Mouse (Mus musculus) thymus, postnatal 25 days (tissue): ENCODE results near the gene Pspn.

Experiments
- DNase-seq: peaks from one replicate; pipeline ENCODE4 v3.0.0; 2022

The Pspn gene

DNA sequence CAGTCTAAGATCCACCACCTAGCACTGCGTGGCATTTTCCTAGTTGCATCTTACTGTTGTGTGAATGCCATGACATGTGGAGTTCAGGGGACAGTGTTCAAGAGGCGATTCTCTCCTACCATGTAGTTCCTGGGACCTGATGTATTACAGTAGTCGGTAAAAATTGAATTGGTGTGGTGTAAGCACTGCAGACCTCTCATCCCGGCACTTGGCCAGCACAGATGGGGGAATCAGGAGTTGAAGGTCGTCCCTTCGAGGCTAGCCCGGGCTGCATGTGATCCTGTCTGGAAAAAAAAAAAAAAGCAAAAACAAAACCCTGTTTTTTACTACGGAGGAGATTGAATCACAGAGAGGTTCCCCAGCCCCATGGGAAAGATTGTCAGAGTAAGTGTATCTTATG, 4.8 kb downstream of the Pspn start:
- DNase-seq: no peak

DNA sequence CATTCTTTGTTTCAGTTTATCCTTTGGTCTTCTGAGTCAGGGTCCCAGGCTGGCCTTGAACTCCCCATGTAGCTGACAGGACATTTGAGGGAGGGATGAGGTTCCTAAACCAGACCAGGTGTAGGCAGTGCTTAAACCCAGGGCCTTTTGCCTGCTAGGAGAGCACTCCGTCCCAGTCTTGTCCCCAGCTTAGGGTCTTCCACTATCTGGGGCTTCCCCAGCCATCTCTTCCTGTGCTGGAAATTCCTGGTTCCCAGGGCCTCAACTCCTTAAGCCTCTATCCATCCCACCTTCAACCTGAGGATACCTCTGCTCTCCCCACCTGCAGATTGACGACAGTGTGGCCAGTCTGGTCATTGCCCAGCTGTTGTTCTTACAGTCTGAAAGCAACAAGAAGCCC, 8.9 kb downstream of the Pspn start:
- DNase-seq: no peak

DNA sequence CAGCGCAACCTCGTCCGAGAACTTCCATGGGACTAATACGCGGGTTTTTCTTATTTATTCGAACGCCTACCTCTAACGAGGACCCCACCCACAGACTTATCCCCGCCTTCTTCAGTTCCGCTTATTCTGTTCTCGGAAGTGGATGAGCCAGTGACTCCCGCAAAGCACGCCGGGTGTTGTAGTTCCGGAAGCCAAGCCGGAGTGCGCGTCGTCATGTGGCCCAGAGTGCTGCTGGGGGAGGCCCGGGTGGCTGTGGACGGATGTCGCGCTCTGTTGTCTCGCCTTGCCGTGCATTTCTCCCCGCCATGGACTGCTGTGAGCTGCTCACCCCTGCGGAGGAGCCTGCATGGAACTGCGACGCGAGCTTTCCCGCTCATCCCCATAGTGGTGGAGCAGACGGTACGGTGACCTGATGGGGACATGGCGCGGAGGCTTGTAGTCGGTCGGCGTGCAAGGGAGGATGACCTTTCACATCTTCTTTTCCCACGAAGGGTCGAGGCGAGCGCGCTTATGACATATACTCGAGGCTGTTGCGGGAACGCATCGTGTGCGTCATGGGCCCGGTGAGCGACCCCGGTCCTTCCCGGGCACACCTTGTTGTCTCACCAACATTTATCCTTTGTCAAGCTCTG, 9.6 kb downstream of the Pspn start, which contains the start of gene Clpp:
TSS of gene Clpp (plus strand) at position 191 of the 632 bp plus-strand sequence.
- DNase-seq: peak; percentile 96

DNA sequence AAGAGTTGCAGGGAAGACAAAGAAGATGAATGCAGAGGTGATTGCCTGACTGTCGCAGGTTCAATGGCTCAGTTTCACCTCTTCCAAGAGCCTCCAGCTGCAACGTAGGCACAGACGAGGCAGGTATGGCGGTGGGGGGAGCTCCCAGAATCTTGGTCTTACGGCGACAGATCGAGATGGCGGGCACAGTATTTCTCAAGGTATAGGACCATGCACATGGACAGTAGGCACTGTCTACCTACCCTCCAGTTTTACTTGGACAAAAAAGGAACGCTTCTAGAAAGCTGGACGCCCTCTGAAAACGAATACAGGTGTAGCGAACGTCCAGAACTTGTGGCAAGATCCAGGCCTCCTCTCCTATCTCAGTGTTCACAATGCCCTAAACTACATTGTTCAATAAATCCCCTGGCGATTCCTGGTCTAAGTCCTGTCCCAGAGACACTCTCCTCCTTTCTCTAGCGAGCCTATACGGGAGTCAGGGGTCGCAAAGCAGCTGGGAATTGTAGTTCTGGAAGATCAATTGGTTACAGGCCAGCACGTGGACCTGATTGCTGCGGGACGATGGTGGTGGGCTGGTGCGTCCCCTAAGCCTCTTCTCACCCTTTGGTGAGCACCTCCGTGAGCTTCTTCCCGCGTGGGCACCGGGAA, 10.2 kb downstream of the Pspn start:
- DNase-seq: no peak

DNA sequence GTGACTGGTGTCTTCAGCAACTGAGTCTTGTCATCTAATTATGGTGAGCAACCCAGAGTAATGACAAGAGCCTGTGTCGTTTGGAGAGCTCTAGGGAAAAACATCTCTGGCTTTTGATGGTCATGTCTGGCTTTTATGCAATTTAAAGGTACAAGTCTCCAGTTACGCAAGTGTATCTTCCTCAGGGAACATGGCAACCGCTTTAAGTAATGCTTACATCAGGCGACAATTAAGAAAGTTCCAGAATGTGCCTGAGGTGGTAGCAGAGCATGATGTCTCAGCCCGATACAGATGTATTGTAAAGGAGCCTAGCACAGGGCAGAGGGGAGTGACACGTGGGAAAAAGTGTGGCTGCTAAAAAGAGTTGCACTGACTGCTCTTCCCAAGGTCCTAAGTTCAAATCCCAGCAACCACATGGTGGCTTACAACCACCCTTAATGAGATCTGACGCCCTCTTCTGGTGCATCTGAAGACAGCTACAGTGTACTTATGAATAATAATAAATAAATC, 10.8 kb downstream of the Pspn start:
- no peak for DNase-seq

DNA sequence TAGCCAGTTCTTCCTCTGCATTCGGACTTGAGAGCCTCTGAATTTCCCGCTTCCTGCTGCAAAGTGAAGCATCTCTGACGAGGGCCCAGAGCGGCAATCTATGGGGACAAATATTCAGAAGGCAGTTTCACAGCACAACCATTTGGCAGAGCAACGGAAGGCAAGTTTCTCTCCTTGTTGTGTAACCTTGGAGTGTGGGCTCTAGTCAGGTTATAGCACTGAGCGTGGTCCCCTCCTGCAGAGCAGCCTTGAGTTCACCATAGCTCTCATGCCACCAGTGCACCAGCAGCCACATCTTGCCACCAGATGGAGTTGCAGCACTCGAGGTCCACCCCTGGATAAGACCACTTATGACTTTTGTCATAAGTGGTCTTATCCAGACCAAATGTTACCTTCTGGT, 11.4 kb downstream of the Pspn start:
- DNase-seq: no peak

DNA sequence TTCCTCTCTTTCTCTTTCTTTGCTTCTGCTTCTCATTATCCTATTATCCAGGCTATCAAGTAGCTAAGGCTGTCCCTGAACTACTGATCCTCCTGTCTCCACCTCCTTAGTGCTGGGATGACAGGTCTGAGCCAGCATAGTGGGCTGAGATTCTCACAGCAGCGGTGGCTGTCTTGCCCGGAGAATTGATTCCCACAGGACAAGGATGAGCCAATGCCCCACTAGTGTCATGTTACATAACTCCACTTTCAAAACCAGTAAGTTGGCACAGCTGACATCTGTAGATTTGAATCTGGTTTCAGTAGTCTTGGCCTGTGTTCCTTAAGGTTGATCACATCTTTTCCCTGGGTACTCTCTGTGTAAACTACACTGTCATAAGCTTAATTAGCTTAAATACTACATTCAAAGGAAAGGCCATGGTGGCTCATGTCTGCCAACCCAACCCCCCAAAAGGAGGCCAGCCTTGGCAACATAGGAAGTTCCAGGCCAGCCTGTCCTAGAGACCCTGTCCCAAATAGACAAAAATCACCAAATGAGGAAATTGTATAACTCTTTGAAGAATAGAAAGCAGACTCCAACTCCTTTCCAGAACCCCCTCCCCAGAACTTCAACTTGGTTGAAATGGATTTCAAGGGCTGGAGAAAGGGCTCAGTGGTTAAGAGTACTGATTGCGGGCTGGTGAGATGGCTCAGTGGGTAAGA, 13.6 kb downstream of the Pspn start:
- DNase-seq: no peak

DNA sequence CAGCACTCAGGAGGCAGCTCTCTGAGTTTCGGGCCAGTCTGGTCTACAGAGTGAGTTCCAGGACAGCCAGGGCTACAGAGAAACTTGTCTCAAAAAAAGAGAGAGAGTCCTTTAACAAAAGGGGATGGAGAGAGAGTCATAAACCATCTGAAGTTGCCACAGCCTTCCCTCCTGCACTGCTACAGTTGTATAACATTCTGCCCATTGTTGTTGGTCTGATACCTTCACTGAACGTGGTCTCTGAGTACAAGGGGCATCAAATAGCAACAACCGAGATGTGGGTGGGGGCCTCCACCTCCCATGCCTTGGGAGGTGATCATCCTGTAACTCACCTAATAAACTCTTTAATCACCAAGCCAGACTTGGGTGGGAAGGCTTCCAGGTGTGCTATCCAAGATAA, 14.2 kb downstream of the Pspn start:
- DNase-seq: no peak

DNA sequence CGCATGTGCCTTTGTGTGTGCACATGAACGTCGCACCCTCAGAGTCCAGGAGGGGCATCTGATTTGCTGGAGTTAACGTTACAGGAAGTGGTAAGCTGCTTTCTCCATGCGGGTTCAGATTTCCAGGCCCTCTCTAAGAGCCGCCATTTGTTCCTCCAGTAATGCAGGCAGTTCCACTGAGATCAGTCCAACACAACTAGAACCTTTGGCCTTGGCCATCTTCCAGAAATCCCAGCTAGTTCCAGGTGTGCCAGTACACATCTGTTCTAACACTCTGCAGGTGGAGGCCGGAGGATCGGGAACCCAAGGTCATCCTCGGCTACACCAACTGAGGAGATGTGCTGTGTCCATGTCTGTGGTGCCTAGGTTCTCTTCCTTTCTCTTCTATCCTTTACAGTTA, 14.9 kb downstream of the Pspn start:
- DNase-seq: no peak

DNA sequence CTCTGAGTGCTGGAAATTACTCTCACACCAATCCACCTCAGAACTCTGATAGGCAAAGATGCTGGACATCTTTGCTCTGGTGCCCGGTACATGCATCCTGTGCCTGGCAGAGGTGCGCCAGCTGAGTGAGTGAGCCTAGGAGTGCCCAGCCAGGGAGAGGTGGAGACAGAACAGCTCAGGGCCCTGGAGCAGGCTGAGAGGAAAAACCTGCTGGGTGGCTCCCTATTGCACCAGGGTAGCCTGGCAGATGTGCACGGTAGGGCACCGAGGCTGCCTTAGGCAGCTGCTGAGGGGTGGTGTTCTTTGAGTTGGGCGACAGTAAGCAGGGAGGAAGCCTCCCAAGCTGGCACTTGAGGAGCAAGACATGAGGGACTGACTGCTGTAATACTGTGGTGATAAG, 17.8 kb downstream of the Pspn start, which contains the start of gene Acer1:
TSS of gene Acer1 (minus strand) at position 114 of the 400 bp plus-strand sequence.
- DNase-seq: no peak

DNA sequence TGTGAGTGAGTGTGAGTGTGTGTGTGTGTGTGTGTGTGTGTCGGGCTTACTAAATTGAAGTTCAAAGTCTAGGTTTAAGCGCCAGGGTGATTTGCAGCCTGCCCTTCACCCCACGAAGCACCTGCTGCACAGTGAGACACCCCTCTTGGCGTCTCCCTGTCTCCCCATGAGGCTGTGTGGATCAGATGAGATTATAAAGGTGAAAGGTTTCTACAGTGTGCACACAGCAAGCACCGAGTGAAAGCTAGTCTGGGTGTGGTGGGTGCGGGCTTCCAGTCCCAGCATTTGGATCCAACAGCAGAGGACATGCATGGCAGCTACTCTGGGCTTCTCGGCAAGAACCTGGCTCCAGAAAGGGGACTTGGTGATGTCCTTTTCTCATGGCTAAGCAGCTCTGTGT, 18.8 kb downstream of the Pspn start:
- DNase-seq: no peak

DNA sequence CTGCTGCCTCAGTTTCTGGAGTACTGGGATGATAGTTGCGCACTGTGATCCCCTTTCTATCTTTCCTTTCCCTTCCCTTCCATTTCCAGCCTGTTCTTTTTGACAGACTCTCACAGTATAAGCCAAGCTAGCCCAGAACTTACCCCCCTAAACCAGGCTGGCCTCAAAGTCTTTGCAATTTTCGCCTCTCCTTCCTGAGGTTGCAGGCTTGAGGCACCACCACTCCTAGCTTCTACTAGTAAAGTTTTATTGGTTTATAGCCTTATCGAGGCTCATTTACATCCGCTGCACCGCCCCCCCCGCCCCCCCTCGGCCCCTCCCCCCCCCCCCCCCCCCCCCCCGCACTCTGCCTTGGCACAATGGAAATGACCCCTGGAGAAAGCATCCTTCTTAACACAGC, 20.3 kb downstream of the Pspn start:
- DNase-seq: no peak

DNA sequence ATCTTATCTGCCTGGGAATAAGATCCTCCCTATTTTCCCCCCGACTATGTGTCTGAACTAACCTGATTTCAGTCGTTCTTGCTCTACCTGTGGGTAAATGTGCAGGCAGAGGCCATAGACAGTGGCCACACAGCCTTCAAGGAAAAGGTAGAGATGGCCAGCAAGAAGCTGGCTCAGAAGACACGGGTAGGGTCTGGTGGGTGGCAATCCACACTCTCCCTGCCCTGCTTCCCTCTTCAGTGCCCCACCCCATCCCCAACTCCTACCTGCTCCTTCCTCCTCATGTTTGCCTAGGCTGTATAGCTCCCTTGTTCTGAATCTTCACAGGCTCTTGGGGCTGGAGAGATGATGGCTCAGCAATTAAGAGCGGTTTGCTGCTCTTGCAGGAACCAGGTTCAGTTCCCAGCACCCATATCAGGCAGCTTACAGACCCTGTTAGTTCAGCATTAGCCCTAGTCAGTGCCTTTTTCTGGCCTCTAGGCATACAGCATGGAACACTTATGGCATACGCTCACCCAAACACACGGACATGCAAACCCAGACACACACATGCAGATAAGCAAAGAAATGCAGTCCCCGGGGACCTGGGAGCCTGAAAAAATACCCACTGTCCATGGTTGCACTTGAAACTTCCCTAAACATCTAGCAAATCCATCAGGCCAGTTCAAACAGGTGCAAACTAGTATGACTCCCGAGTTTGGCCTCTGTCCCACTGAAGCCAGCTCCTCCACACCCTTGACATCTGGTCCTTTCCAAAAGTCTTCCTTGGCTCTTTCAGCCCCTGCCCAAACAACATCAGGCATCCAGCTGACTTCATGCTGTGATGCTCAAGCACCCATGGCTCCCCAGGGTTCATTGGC, 23.1 kb downstream of the Pspn start:
- no peak for DNase-seq

DNA sequence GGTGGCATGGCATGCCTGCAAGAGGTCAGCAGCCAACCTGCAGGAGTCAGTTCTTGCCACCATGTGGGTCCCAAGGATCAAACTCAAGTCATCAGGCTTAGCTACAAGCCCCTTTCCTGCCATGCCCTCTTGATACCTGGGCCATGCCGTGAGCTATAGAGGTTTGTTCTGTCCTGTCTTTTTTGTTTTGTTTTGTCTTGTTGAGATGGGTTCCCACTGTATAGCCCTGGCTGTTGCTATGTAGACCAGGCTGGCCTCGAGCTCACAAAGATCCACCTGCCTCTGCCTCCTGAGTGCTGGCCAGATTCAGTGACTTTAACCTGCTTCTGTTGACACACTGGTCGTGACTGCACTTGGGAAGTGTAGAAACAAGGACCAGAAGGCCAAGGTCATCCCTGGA, 24.4 kb downstream of the Pspn start:
- DNase-seq: no peak

DNA sequence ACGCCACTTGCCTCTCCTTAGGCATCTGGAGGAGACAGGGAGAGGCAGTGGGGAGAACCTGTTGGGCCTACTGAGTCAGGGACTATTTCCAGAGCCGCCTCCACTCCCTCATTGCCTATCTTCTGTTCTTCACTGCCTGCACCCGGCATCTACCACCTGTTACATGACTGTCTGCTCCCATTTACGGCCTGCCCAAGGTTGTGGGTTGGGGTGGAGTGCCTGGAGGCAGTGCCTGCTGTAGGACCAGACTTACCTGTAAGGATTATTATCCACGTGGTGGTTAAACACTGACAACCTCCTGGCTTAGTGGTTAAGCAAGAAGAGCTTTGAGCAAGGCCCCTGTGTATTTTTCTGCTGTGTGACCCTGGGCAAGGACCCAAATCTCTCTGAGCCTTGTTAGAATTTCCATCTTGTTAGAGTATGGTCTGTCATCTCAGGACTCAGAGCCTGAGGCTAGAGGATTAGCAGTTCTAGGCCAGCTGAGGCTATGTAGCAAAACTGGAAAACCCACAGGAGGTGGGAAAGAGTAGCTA, 25.0 kb downstream of the Pspn start:
- DNase-seq: no peak

DNA sequence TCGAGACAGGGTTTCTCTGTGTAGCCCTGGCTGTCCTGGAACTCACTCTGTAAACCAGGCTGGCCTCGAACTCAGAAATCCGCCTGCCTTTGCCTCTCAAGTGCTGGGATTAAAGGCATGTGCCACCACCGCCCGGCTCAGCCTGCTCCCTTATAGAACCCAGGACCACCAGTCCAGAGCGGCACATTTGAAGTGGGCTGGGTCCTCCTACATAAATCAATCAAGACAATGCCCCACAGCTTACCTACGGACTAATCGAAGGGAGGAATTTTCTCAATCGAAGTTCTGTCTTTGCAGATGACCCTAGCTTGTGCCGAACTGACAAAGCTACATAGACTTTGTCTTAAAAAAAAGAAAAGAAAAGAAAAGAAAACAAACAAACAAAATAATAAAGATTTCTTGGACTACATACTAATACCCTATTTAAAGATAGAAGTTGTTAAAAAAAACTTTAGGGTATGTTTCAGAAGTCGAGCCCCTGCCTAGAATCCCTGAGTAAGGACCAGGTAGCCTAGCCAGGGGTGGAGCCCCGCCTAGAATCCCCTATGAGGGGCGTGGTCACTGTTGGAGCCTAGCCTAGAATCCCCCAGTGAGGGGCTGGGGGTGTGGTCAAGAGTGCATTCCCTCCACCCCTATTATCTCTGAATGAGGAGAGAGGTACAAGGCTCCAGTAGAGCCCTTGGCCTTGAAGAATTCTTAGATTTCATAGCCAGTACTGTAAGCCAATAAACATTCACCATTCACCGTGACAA, 25.7 kb downstream of the Pspn start:
- no peak for DNase-seq

DNA sequence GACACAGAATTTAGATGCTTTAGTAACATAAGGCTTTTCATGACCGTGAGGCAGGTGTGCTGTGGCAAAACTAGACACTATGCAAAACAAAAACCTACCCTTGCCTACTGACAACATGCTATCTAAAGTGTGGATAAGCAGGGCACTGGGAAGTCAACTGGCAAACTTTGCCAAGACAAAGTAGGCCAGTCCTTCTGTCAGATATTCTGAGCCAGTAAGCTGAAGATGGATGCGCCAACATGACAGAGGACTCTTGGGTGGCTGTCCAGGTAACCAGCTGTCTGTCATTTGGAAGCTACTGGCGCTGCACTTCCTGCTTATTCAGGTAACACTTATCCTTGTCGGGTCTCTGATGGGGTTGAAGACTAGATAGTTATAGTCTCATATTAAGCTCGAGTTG, 29.7 kb downstream of the Pspn start:
- no peak for DNase-seq

DNA sequence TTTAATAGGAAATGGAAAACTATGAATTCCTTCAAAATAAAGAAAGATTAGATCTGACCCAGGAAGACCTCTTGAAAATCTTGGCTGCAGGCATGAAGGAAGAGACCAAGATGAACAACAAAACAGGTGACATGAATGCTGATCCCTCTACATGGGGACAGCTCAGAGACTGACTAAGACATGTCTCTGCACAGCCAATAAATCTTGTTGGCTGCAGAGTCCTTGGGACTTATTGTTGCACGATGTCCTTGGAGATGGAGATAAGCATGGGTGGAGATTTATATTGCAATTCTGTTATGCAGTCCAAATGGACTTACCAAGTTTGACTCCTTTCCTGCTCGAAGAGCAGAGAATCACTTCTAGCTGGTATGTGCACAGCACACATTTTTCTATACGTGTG, 30.5 kb downstream of the Pspn start:
- DNase-seq: no peak

DNA sequence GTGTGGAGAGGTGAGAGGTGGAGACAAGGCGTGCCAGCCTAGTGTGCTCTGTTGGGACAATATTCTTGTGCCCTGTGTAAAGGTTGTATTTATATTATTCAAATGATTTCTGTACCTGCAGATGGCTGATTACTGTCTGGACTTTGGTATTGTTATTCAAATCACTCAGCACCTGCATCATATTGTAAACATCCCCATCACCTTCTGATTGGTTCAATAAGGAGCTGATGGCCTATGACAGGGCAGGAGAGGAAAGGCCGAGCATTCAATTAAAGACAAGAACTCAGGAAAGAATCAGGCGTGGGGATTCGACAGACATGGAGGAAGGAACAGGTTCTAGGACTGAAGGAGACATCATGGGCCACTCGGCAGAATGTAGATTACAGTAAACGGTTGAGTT, 36.2 kb downstream of the Pspn start:
- no peak for DNase-seq

DNA sequence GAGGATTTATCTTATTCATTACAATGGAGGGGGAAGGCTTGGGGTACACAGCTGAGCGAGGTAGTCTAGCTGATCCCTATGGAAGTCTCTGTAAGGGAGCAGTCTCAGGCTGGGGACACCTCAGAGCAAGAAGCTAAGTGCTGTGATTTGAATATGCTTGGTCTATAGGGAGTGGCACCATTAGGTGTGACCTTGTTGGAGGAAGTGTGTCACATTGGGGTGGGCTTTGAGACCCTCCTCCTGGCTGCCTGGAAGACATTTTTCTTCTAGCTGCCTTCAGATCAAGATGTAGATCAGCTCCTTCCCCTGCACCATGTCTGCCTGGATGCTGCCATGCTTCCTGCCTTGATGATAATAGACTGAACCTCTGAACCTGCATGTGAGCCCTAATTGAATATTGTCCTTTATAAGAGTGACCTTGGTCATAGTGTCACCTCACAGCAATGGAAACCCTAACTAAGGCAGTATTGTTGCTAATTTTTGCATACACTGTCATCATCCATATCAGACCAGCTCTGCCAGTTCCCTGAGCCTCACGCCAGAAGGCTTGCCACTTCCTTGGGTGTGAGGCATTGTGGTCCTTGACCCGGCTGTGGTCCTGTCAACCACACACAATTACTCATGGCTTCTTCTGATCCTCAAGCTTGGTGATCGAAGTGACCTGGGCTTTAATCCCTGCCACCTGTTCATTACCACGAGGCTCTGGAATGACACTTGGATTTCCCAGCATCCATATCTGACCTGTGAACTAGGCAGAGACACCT, 37.0 kb downstream of the Pspn start:
- no peak for DNase-seq

DNA sequence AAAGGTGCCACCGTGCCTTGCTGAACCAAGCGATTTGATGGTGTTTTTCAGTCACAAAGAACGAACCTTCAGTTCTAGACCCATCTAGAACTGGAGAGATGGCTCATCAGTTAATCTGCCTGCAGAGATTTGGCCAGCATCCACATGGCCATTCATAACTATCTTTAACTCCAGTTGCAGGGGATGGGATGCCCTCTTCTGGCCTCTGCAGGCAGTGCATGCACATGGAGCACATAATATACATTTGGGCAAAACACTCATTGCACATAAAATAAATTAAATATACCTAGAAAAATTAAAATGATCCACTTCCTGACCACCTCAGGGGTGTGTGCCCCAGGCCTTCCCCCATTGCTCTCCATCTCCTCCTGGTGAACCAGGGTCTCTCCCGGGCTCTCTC, 37.9 kb downstream of the Pspn start:
- no peak for DNase-seq
